Comparison of ENCODE assay signal across 17 mouse cellular contexts in genomic region chr5:101112151-101112769, GRCm38 (mm10).
DNase-seq lines count a peak whose midpoint lies in the region; ATAC-seq and TF ChIP-seq lines count a peak whose summit lies in the region.
"Had no signal": no experiment of that assay in that cellular context is flagged by ENCODE, and none has a peak within 500 bp of the region (broad histone marks: within the 10 kb centered on the region; RNA-seq: fewer than 3 reads in every experiment).

No protein-coding gene starts in this region.

- H3K9ac ChIP-seq in midbrain, embryonic 11.5 days (ENCODE audit: low read length), result no peak overlapping the region
- no peak overlapping the region for H3K9ac ChIP-seq in kidney, postnatal 0 days (ENCODE audit: low read depth, low read length)
- H3K9ac ChIP-seq in limb, embryonic 15.5 days, result no peak overlapping the region
- H3K9ac ChIP-seq: forebrain, embryonic 15.5 days; liver, postnatal 0 days; midbrain, embryonic 12.5 days; neural tube, embryonic 13.5 days had no signal

- H3K27me3 ChIP-seq in midbrain, embryonic 10.5 days (ENCODE audit: low read depth, poor library complexity, severe bottlenecking), result peaks cover 11% of the 10 kb centered on the region; the same call in 1 of the 2 replicates
- H3K27me3 ChIP-seq in midbrain, embryonic 11.5 days (ENCODE audit: control insufficient read depth, insufficient read depth, low read length), result no peaks in the 10 kb centered on the region
- no peaks in the 10 kb centered on the region for H3K27me3 ChIP-seq in kidney, postnatal 0 days (ENCODE audit: insufficient read depth, low read length)
- no peaks in the 10 kb centered on the region for H3K27me3 ChIP-seq in limb, embryonic 15.5 days
- H3K27me3 ChIP-seq: forebrain, embryonic 15.5 days; midbrain, embryonic 12.5 days had no signal

- no peaks in the 10 kb centered on the region for H3K36me3 ChIP-seq in midbrain, embryonic 10.5 days
- no peaks in the 10 kb centered on the region for H3K36me3 ChIP-seq in midbrain, embryonic 11.5 days (ENCODE audit: control insufficient read depth, insufficient read depth, low read length)
- H3K36me3 ChIP-seq in kidney, postnatal 0 days (ENCODE audit: insufficient read depth, low read length), result no peaks in the 10 kb centered on the region
- no peaks in the 10 kb centered on the region for H3K36me3 ChIP-seq in limb, embryonic 15.5 days
- H3K36me3 ChIP-seq: forebrain, embryonic 15.5 days; midbrain, embryonic 12.5 days; neural tube, embryonic 13.5 days had no signal

- H3K4me2 ChIP-seq in midbrain, embryonic 11.5 days, result no peak overlapping the region
- peak overlapping the region; percentile 19; the same call in 1 of the 2 replicates for H3K4me2 ChIP-seq in kidney, postnatal 0 days (ENCODE audit: low read length)
- no peak overlapping the region for H3K4me2 ChIP-seq in limb, embryonic 15.5 days
- H3K4me2 ChIP-seq: forebrain, embryonic 15.5 days; heart, embryonic 11.5 days; midbrain, embryonic 12.5 days; neural tube, embryonic 13.5 days had no signal

- 62% methylated on average over 7 of the region's 7 CpGs for WGBS in midbrain, embryonic 10.5 days
- WGBS in midbrain, embryonic 11.5 days, result 65% methylated on average over 7 of the region's 7 CpGs
- 11% methylated on average over 7 of the region's 7 CpGs for whole genome bisulfite sequencing in kidney, postnatal 0 days
- WGBS in limb, embryonic 15.5 days, result 11% methylated on average over 7 of the region's 7 CpGs

- DNase-seq in embryo, embryonic 10 days (ENCODE audit: low spot score), result peak; percentile 14
- DNase-seq in embryo, embryonic 9.5 days (ENCODE audit: extremely low spot score), result no peak
- peak; percentile 37 for DNase-seq in midbrain, embryonic 10.5 days (ENCODE audit: low spot score)
- no peak for DNase-seq in midbrain, embryonic 11.5 days (ENCODE audit: low spot score, missing footprints)
- DNase-seq in kidney, postnatal 0 days (ENCODE audit: low spot score), result peak; percentile 85
- DNase-seq in cerebellum, postnatal 10 days, result no peak
- no peak for DNase-seq in gastrocnemius, adult 2 months
- DNase-seq: adrenal gland, postnatal 14 days; cerebellum, adult 9-11 months; liver, postnatal 0 days; thymus, postnatal 36 days had no signal

- no peak overlapping the region for H3K4me3 ChIP-seq in midbrain, embryonic 10.5 days
- H3K4me3 ChIP-seq in midbrain, embryonic 11.5 days (ENCODE audit: low read depth, low read length), result no peak overlapping the region
- H3K4me3 ChIP-seq in kidney, postnatal 0 days (replicated peaks; ENCODE audit: low read depth, low read length), result no peak overlapping the region
- H3K4me3 ChIP-seq in limb, embryonic 15.5 days, result no peak overlapping the region
- H3K4me3 ChIP-seq in gastrocnemius, adult 2 months, result no peak overlapping the region
- H3K4me3 ChIP-seq: forebrain, embryonic 15.5 days; midbrain, embryonic 12.5 days; neural tube, embryonic 13.5 days had no signal

- intact Hi-C loops in gastrocnemius, adult 2 months (cut with DNase I), result no loop called here

- H3K4me1 ChIP-seq in midbrain, embryonic 10.5 days, result peaks cover 13% of the 10 kb centered on the region
- H3K4me1 ChIP-seq in midbrain, embryonic 11.5 days (ENCODE audit: control insufficient read depth, insufficient read depth, low read length), result 0 out of 2 replicates have a peak, but pooled peaks cover 2% of the 10 kb centered on the region
- peaks cover 21% of the 10 kb centered on the region for H3K4me1 ChIP-seq in kidney, postnatal 0 days (replicated peaks; ENCODE audit: insufficient read depth, low read length)
- H3K4me1 ChIP-seq in limb, embryonic 15.5 days, result peaks cover 25% of the 10 kb centered on the region
- H3K4me1 ChIP-seq: forebrain, embryonic 15.5 days had no signal

- TF ChIP-seq CTCF in kidney, postnatal 0 days (IDR thresholded peaks at IDR 0.05; ENCODE audit: low read depth), result no peak
- no peak for TF ChIP-seq CTCF in gastrocnemius, adult 2 months (IDR thresholded peaks at IDR 0.05)

- no peak overlapping the region for H3K27ac ChIP-seq in midbrain, embryonic 10.5 days (replicated peaks)
- H3K27ac ChIP-seq in midbrain, embryonic 11.5 days (ENCODE audit: low read depth, low read length), result no peak overlapping the region
- H3K27ac ChIP-seq in kidney, postnatal 0 days, result peak overlapping the region; percentile 71
- H3K27ac ChIP-seq in limb, embryonic 15.5 days, result 0 out of 2 replicates have a peak overlapping the region, but pooled peaks have one; percentile 17
- H3K27ac ChIP-seq in gastrocnemius, adult 2 months, result no peak overlapping the region
- H3K27ac ChIP-seq: forebrain, embryonic 15.5 days; midbrain, embryonic 12.5 days; neural tube, embryonic 13.5 days had no signal

- ATAC-seq in midbrain, embryonic 11.5 days (ENCODE audit: low FRiP score), result no peak
- ATAC-seq in kidney, postnatal 0 days (replicated peaks; ENCODE audit: low FRiP score, low read depth), result peak; percentile 65
- ATAC-seq in limb, embryonic 15.5 days (ENCODE audit: insufficient number of reproducible peaks, low FRiP score, low TSS enrichment, low read depth), result no peak
- ATAC-seq: forebrain, embryonic 15.5 days; intestine, embryonic 16.5 days; liver, postnatal 0 days had no signal

- no peaks in the 10 kb centered on the region for H3K9me3 ChIP-seq in midbrain, embryonic 10.5 days (replicated peaks)
- H3K9me3 ChIP-seq in midbrain, embryonic 11.5 days (ENCODE audit: control insufficient read depth, low read length), result no peaks in the 10 kb centered on the region
- no peaks in the 10 kb centered on the region for H3K9me3 ChIP-seq in kidney, postnatal 0 days (replicated peaks; ENCODE audit: low read length)
- no peaks in the 10 kb centered on the region for H3K9me3 ChIP-seq in limb, embryonic 15.5 days
- H3K9me3 ChIP-seq: forebrain, embryonic 15.5 days; midbrain, embryonic 12.5 days; neural tube, embryonic 13.5 days had no signal

Comparison
In these comparisons a context has a peak if more than half of its experiments do, and no peak if none do; other contexts are left out.
1. DNase-seq: peak in embryo, embryonic 10 days (single experiment), midbrain, embryonic 10.5 days (single experiment) and kidney, postnatal 0 days (single experiment); none in embryo, embryonic 9.5 days (single experiment), midbrain, embryonic 11.5 days (single experiment), cerebellum, postnatal 10 days (0 of 2) and gastrocnemius, adult 2 months (single experiment).
2. H3K27ac ChIP-seq: peak in kidney, postnatal 0 days (single experiment) and limb, embryonic 15.5 days (single experiment); none in midbrain, embryonic 10.5 days (single experiment), midbrain, embryonic 11.5 days (single experiment) and gastrocnemius, adult 2 months (single experiment).